Mouse (Mus musculus) liver, adult 2 months (tissue): ENCODE data around the gene Taldo1. TPM values are rescaled to one million over a fixed set of nuclear protein-coding genes. Genes with fewer than 3 reads are reported as not detected.

ENCODE experiments used
- DNase-seq: peaks from one replicate; pipeline ENCODE4 v3.0.0-alpha.2; 2011; ENCODE audit warnings: low read depth, low spot score; ENCODE audit errors: extremely low read depth
- H3K27ac ChIP-seq: fragments of 200-500 bp; replicated peaks from 2 replicates; pipeline ENCODE4 v1.5.1; 2012; ENCODE audit warnings: low read depth, mild to moderate bottlenecking, control low read depth, inconsistent platforms, low read length; ENCODE audit not compliant: insufficient read depth
- H3K27me3 ChIP-seq: fragments of 200-500 bp; 2 replicates; pipeline ENCODE4 v1.6.1; 2012; ENCODE audit warnings: mild to moderate bottlenecking, moderate library complexity, low read length, inconsistent platforms; ENCODE audit not compliant: control insufficient read depth, insufficient read depth
- H3K36me3 ChIP-seq: fragments of 200-500 bp; 2 replicates; pipeline ENCODE4 v1.6.1; 2012; ENCODE audit warnings: low read length, inconsistent platforms; ENCODE audit not compliant: control insufficient read depth, insufficient read depth
- H3K4me1 ChIP-seq: fragments of 200-500 bp; 2 replicates; pipeline ENCODE4 v1.6.1; 2011; ENCODE audit warnings: low read length; ENCODE audit not compliant: control insufficient read depth, insufficient read depth
- H3K4me3 ChIP-seq: fragments of 200-500 bp; 2 replicates; pipeline ENCODE4 v1.5.1; 2011; ENCODE audit warnings: low read depth, mild to moderate bottlenecking, control low read depth, low read length, moderate library complexity; ENCODE audit not compliant: insufficient read depth
- H3K79me2 ChIP-seq: fragments of 200-500 bp; 2 replicates; pipeline ENCODE4 v1.6.1; 2012; ENCODE audit warnings: inconsistent platforms, mild to moderate bottlenecking, low read length, moderate library complexity; ENCODE audit not compliant: control insufficient read depth, insufficient read depth
- H3K9ac ChIP-seq: fragments of 200-500 bp; 2 replicates; pipeline ENCODE4 v1.6.1; 2012; ENCODE audit warnings: low read depth, mild to moderate bottlenecking, control low read depth, inconsistent platforms, low read length
- CTCF ChIP-seq: fragments of 200-500 bp; IDR thresholded peaks from 2 replicates; pipeline ENCODE4 v1.5.1; 2011; ENCODE audit warnings: low read depth, low read length, control low read depth
- POLR2A ChIP-seq: fragments of 200-500 bp; IDR thresholded peaks from 2 replicates; pipeline ENCODE4 v1.6.1; 2011; ENCODE audit warnings: low read length, control low read depth; ENCODE audit not compliant: insufficient read depth; ENCODE audit errors: extremely low read depth
- WGBS: fragments of 180-500 bp; shearing (Covaris S2); methylation state at CpG from one replicate; pipeline ENCODE4 v1.1.7; 2018; 5-methylcytosine and 5-hydroxymethylcytosine counted together
- polyA plus RNA-seq: library from polyadenylated mRNA; depleted of rRNA; stranded (reverse); fragments of >200 nt; gene quantifications from 2 replicates; pipeline ENCODE4 v1.2.3, GENCODE M21; 2012
- total RNA-seq: library from RNA; depleted of rRNA; stranded (reverse); fragments of >200 nt; gene quantifications from 2 replicates; pipeline ENCODE4 v1.2.3, GENCODE M21; 2014

Taldo1 gene
- total and polyA plus RNA-seq, 2 experiments, result 125 to 195 TPM

DNA sequence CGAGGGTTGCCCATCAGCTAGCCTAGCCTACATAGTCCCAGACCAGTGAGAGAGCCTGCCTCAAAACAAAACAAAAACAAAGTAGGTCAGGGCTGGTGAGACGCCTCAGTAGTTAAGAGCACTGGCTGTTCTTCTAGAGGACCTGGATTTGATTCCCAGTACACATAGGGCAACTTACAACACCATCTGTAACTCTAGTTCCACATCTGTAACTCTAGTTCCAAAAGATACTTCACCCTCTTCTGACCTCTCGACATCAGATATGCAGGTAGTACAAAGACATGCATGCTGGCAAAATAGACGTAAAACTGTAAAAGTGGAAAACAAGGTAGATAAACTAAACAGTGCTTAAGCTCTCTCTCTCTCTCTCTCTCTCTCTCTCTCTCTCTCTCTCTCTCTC lies 31.8 kb downstream of the Taldo1 start:
- peak; percentile 89 for DNase-seq
- TF ChIP-seq POLR2A (no peak), CTCF (no peak)
- Histone ChIP-seq H3K4me3 (no peak overlapping the region), H3K9ac (no peak overlapping the region), H3K79me2 (no peaks in the 10 kb centered on the region), H3K27ac (peak overlapping the region; percentile 34), H3K27me3 (no peaks in the 10 kb centered on the region), H3K4me1 (peaks cover 12% of the 10 kb centered on the region), H3K36me3 (no peaks in the 10 kb centered on the region)
- 25% methylated on average over 4 of the region's 4 CpGs for WGBS

DNA sequence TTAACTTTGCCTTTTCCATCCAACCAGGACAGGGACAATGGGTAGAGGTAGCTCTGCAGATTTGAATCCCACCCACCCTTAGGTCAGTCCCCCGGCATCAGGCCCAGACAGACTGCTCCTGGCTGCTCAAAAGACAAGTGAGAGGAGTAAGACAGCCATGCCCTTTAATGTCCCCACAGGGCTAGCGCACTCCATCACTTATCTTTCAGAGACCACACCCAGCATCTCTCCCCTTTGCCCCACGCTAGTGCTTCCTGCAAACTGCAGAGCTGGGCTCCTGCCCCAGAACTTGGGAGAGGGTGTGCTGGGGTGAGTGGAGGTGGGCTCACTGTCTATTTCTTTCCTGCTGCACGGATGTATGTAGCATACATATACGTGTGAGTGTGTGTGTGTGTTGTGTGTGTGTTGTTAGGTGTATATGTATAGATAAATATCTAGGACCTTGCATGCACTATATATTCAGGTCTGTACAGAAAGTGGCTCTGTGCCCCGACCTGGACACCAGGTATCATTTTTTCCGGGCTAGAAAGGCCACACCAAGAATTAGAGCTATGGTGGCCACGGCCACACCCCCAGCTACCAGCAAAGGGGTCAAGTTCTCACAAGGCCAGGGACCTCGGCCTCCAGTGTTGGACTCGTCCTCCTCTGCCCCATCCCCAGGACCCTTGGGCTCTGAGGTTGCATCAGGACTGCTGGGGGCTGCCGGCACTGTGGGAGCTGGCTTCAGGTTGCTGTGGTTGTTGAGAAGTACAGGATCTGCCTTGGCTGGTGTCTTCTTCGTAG lies 35.1 kb downstream of the Taldo1 start:
- no peak overlapping the region for H3K9ac ChIP-seq
- no peak for DNase-seq
- H3K36me3 ChIP-seq, result peaks cover 9% of the 10 kb centered on the region; the same call in 1 of the 2 replicates
- peaks cover 13% of the 10 kb centered on the region for H3K4me1 ChIP-seq
- no peaks in the 10 kb centered on the region for H3K27me3 ChIP-seq
- H3K4me3 ChIP-seq, result no peak overlapping the region
- H3K79me2 ChIP-seq, result no peaks in the 10 kb centered on the region
- no peak for TF ChIP-seq CTCF
- TF ChIP-seq POLR2A, result no peak
- 85% methylated on average over 12 of the region's 12 CpGs for WGBS
- no peak overlapping the region for H3K27ac ChIP-seq

DNA sequence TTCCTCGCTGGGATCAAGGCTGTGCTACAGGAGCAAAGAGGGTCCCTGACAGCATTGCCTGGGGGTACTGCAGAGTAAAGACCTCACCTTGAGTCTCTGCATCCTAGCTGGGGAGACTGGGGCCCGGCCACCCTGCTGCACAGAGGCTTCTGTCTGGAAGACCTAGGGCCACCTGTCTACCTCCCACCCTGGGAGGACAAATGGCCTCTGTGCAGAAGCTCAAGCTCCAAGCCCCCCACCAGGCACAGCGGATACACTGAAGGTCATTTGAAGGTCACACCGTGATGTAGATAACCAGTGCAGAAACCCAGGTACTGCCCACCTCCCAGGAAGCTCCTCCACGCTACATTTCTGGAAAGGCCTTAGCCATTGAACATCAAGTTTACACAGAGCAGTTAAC lies 36.7 kb downstream of the Taldo1 start:
- Histone ChIP-seq H3K27ac (no peak overlapping the region), H3K4me3 (no peak overlapping the region), H3K27me3 (no peaks in the 10 kb centered on the region), H3K4me1 (peaks cover 14% of the 10 kb centered on the region), H3K36me3 (peaks cover 9% of the 10 kb centered on the region; the same call in 1 of the 2 replicates), H3K9ac (no peak overlapping the region), H3K79me2 (no peaks in the 10 kb centered on the region)
- TF ChIP-seq CTCF (no peak), POLR2A (no peak)
- WGBS, result 71% methylated on average over 5 of the region's 5 CpGs
- no peak for DNase-seq

DNA sequence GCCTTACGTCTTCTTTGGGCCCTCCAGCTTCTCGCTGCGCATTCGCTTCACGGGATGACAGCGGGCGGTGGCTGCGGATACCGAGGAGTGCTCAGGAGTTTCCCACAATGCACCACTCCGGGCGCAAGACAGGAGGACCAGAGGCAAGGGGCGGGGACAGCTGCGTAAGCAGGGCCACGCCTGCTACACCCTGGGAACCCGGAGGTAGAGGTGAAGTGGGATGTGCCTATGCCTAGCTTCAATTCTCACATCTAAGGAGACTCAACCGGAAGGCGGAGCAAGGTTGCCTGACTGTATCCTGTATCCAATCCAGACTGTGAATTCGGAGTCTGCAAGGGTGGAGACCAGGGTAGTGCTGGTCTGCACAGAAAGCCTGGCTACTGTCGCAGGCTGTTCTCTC lies 37.3 kb downstream of the Taldo1 start, which contains the start of gene Cend1:
Gene Cend1, minus strand, starts transcription at position 182 of the 400 bp plus-strand sequence.
- TF ChIP-seq CTCF (no peak), POLR2A (no peak)
- Histone ChIP-seq H3K27me3 (no peaks in the 10 kb centered on the region), H3K79me2 (no peaks in the 10 kb centered on the region), H3K36me3 (peaks cover 9% of the 10 kb centered on the region; the same call in 1 of the 2 replicates), H3K4me3 (no peak within 1 kb of the TSS), H3K27ac (no peak within 1 kb of the TSS), H3K4me1 (peaks cover 13% of the 10 kb centered on the region), H3K9ac (no peak within 1 kb of the TSS)
- DNase-seq, result peak; percentile 86
- 34% methylated on average over 19 of the region's 19 CpGs for WGBS

DNA sequence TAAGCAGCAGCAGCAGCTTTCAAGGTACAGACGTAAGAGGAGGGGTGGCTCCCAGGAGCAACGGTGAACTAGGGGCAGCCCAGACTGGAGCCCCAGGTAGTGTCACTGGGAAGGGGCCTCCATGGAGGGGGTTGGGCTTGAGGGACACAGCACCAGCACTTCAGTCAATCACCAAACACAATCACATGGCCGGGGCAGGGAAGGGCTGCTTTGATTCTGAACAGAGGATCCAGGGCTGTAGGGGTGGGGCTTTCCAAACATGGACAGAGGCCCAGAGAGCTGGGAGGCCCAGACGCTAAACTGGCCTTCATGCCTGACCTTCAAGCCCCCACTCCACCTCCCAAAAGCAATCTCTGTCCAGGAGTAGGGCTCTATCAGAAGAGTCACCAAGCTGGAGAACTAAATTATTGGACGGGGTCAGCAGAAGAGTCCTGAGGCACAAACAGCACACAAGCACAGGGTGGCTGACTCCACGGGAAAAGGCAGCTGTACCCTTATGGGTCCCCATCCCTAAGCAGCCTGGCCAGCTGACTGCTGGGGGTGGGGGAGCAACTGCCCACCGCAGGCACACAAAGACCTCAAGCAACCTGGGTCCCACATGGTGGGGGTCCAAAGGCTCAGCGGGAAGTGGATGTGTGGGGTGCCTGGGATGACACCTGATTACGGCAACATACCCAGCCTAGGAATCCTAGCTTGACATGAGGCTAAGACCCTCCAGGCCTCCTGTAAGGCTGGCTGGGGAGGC lies 38.0 kb downstream of the Taldo1 start:
- Histone ChIP-seq H3K9ac (no peak overlapping the region), H3K4me3 (no peak overlapping the region), H3K4me1 (peaks cover 13% of the 10 kb centered on the region), H3K27ac (no peak overlapping the region), H3K79me2 (no peaks in the 10 kb centered on the region; the same call in 1 of the 2 replicates), H3K36me3 (peaks cover 9% of the 10 kb centered on the region; the same call in 1 of the 2 replicates), H3K27me3 (no peaks in the 10 kb centered on the region)
- 61% methylated on average over 9 of the region's 9 CpGs for WGBS
- TF ChIP-seq CTCF (no peak), POLR2A (0 out of 2 replicates have a peak, but pooled peaks have one; percentile 10)
- DNase-seq, result peak; percentile 59
